Mouse (Mus musculus): Measurements from ENCODE around the gene Gse1. TPM values are rescaled to one million over a fixed set of nuclear protein-coding genes. Genes with fewer than 3 reads are reported as not detected.

Gse1 gene
- polyA plus RNA-seq, 1 experiment: 17.1 TPM

- H3K36me3 ChIP-seq (ENCODE audit: control insufficient read depth): no peaks in the 10 kb centered on the region
- no peak overlapping the region for H3K4me3 ChIP-seq (replicated peaks)
- H3K9me3 ChIP-seq (ENCODE audit: control insufficient read depth, low read length): no peaks in the 10 kb centered on the region
- TF ChIP-seq GATA1 (IDR thresholded peaks at IDR 0.05; ENCODE audit: low read length): no peak
- TF ChIP-seq TAL1 (IDR thresholded peaks at IDR 0.05; ENCODE audit: low read length): no peak
- peaks cover 84% of the 10 kb centered on the region for H3K4me1 ChIP-seq (ENCODE audit: control insufficient read depth)
- peaks cover 20% of the 10 kb centered on the region for H3K27me3 ChIP-seq (ENCODE audit: control insufficient read depth)
These were observed 176.4 kb downstream of the Gse1 start for GRCm38 (mm10) chr8:120404609-120405036.

- Histone ChIP-seq H3K27me3 (ENCODE audit: control insufficient read depth) (peaks cover 11% of the 10 kb centered on the region), H3K4me1 (ENCODE audit: control insufficient read depth) (peaks cover 76% of the 10 kb centered on the region), H3K9me3 (ENCODE audit: control insufficient read depth, low read length) (no peaks in the 10 kb centered on the region), H3K36me3 (ENCODE audit: control insufficient read depth) (no peaks in the 10 kb centered on the region), H3K4me3 (replicated peaks) (no peak overlapping the region)
- TF ChIP-seq TAL1 (IDR thresholded peaks at IDR 0.05; ENCODE audit: low read length) (no peak), GATA1 (IDR thresholded peaks at IDR 0.05; ENCODE audit: low read length) (no peak)
These were observed 177.9 kb downstream of the Gse1 start for GRCm38 (mm10) chr8:120406008-120406632.

GRCm38 (mm10) chr8:120407701-120408240 is 179.5 kb downstream of the Gse1 start:
- H3K27me3 ChIP-seq (ENCODE audit: control insufficient read depth): peaks cover 11% of the 10 kb centered on the region
- H3K4me1 ChIP-seq (ENCODE audit: control insufficient read depth): peaks cover 61% of the 10 kb centered on the region
- TF ChIP-seq TAL1 (IDR thresholded peaks at IDR 0.05; ENCODE audit: low read length) (no peak), GATA1 (IDR thresholded peaks at IDR 0.05; ENCODE audit: low read length) (no peak)
- H3K36me3 ChIP-seq (ENCODE audit: control insufficient read depth): no peaks in the 10 kb centered on the region
- H3K4me3 ChIP-seq (replicated peaks): no peak overlapping the region
- H3K9me3 ChIP-seq (ENCODE audit: control insufficient read depth, low read length): no peaks in the 10 kb centered on the region

- Histone ChIP-seq H3K4me3 (replicated peaks) (no peak overlapping the region), H3K36me3 (ENCODE audit: control insufficient read depth) (no peaks in the 10 kb centered on the region), H3K4me1 (ENCODE audit: control insufficient read depth) (peaks cover 55% of the 10 kb centered on the region), H3K9me3 (ENCODE audit: control insufficient read depth, low read length) (no peaks in the 10 kb centered on the region), H3K27me3 (ENCODE audit: control insufficient read depth) (peaks cover 19% of the 10 kb centered on the region)
- TF ChIP-seq GATA1 (IDR thresholded peaks at IDR 0.05; ENCODE audit: low read length) (no peak), TAL1 (IDR thresholded peaks at IDR 0.05; ENCODE audit: low read length) (no peak)
These were observed 180.3 kb downstream of the Gse1 start for GRCm38 (mm10) chr8:120408241-120409215.

GRCm38 (mm10) chr8:120409371-120410013 is 181.2 kb downstream of the Gse1 start:
- Histone ChIP-seq H3K36me3 (ENCODE audit: control insufficient read depth) (no peaks in the 10 kb centered on the region), H3K9me3 (ENCODE audit: control insufficient read depth, low read length) (no peaks in the 10 kb centered on the region), H3K4me3 (replicated peaks) (no peak overlapping the region), H3K4me1 (ENCODE audit: control insufficient read depth) (peaks cover 49% of the 10 kb centered on the region), H3K27me3 (ENCODE audit: control insufficient read depth) (peaks cover 28% of the 10 kb centered on the region)
- TF ChIP-seq TAL1 (IDR thresholded peaks at IDR 0.05; ENCODE audit: low read length): no peak
- TF ChIP-seq GATA1 (IDR thresholded peaks at IDR 0.05; ENCODE audit: low read length): no peak

- H3K9me3 ChIP-seq (ENCODE audit: control insufficient read depth, low read length): no peaks in the 10 kb centered on the region
- H3K4me1 ChIP-seq (ENCODE audit: control insufficient read depth): peaks cover 34% of the 10 kb centered on the region
- H3K36me3 ChIP-seq (ENCODE audit: control insufficient read depth): no peaks in the 10 kb centered on the region
- H3K4me3 ChIP-seq (replicated peaks): no peak overlapping the region
- peaks cover 38% of the 10 kb centered on the region for H3K27me3 ChIP-seq (ENCODE audit: control insufficient read depth)
- no peak for TF ChIP-seq TAL1 (IDR thresholded peaks at IDR 0.05; ENCODE audit: low read length)
- TF ChIP-seq GATA1 (IDR thresholded peaks at IDR 0.05; ENCODE audit: low read length): no peak
These were observed 182.8 kb downstream of the Gse1 start for GRCm38 (mm10) chr8:120411059-120411458.

- H3K27me3 ChIP-seq (ENCODE audit: control insufficient read depth): peaks cover 46% of the 10 kb centered on the region
- no peak for TF ChIP-seq TAL1 (IDR thresholded peaks at IDR 0.05; ENCODE audit: low read length)
- TF ChIP-seq GATA1 (IDR thresholded peaks at IDR 0.05; ENCODE audit: low read length): no peak
- no peak overlapping the region for H3K4me3 ChIP-seq (replicated peaks)
- no peaks in the 10 kb centered on the region for H3K36me3 ChIP-seq (ENCODE audit: control insufficient read depth)
- H3K9me3 ChIP-seq (ENCODE audit: control insufficient read depth, low read length): no peaks in the 10 kb centered on the region
- H3K4me1 ChIP-seq (ENCODE audit: control insufficient read depth): peaks cover 35% of the 10 kb centered on the region
These were observed 183.6 kb downstream of the Gse1 start for GRCm38 (mm10) chr8:120411862-120412261.

GRCm38 (mm10) chr8:120412357-120412756 is 184.1 kb downstream of the Gse1 start:
- H3K9me3 ChIP-seq (ENCODE audit: control insufficient read depth, low read length): no peaks in the 10 kb centered on the region
- H3K27me3 ChIP-seq (ENCODE audit: control insufficient read depth): peaks cover 51% of the 10 kb centered on the region
- H3K4me1 ChIP-seq (ENCODE audit: control insufficient read depth): peaks cover 34% of the 10 kb centered on the region
- TF ChIP-seq GATA1 (IDR thresholded peaks at IDR 0.05; ENCODE audit: low read length) (no peak), TAL1 (IDR thresholded peaks at IDR 0.05; ENCODE audit: low read length) (no peak)
- no peaks in the 10 kb centered on the region for H3K36me3 ChIP-seq (ENCODE audit: control insufficient read depth)
- no peak overlapping the region for H3K4me3 ChIP-seq (replicated peaks)
